Mouse (Mus musculus) liver, adult 2 months (tissue): ENCODE measurements around the gene Prkch.

Experiments
- CTCF ChIP-seq: fragments of 200-500 bp; IDR thresholded peaks from 2 replicates; pipeline ENCODE4 v1.5.1; 2011; ENCODE audit warnings: low read depth, low read length, control low read depth
- POLR2A ChIP-seq: fragments of 200-500 bp; IDR thresholded peaks from 2 replicates; pipeline ENCODE4 v1.6.1; 2011; ENCODE audit warnings: low read length, control low read depth; ENCODE audit not compliant: insufficient read depth; ENCODE audit errors: extremely low read depth

GRCm38 (mm10) chr12:73580811-73581210, 3.8 kb upstream of the Prkch start:
- TF ChIP-seq CTCF (no peak), POLR2A (no peak)
